Mouse (Mus musculus) forebrain, postnatal 0 days (tissue): ENCODE measurements at regions not wholly inside any gene's neighbourhood (a gene's known extent, or its start where the extent isn't known, plus 50 kb on each side); places are given as distances from the start of the nearest gene placed in this dataset.

Source experiments
- ATAC-seq: fragments of 200-750 bp; cut with Nextera tagmentation; 2 replicates; pipeline ENCODE4 v1.8.0; 2017; ENCODE audit warnings: mild to moderate bottlenecking, moderate library complexity
- DNase-seq: peaks from one replicate; pipeline ENCODE4 v3.0.0-alpha.2; 2015
- H3K27ac ChIP-seq: fragments of 300-500 bp; sonication (generic); 2 replicates; pipeline ENCODE4 v1.5.1; 2014; ENCODE audit warnings: low read depth, mild to moderate bottlenecking, antibody characterized with exemption, low read length, moderate library complexity, mixed read lengths
- H3K27me3 ChIP-seq: fragments of 300-500 bp; sonication (generic); 2 replicates; pipeline ENCODE4 v1.6.1; 2014; ENCODE audit warnings: mild to moderate bottlenecking, low read length, mixed read lengths; ENCODE audit not compliant: insufficient read depth
- H3K36me3 ChIP-seq: fragments of 300-500 bp; sonication (generic); 2 replicates; pipeline ENCODE4 v1.6.1; 2014; ENCODE audit warnings: mild to moderate bottlenecking, moderate library complexity; ENCODE audit not compliant: insufficient read depth
- H3K4me1 ChIP-seq: fragments of 300-500 bp; sonication (generic); 2 replicates; pipeline ENCODE4 v1.6.1; 2014; ENCODE audit warnings: antibody characterized with exemption; ENCODE audit not compliant: insufficient read depth
- H3K4me2 ChIP-seq: fragments of 300-500 bp; sonication (generic); 2 replicates; pipeline ENCODE4 v1.6.1; 2014; ENCODE audit warnings: low read depth, mild to moderate bottlenecking, moderate library complexity
- H3K4me3 ChIP-seq: fragments of 300-500 bp; sonication (generic); 2 replicates; pipeline ENCODE4 v1.5.1; 2014; ENCODE audit warnings: low read depth, low read length, mixed read lengths
- H3K9ac ChIP-seq: fragments of 300-500 bp; sonication (generic); 2 replicates; pipeline ENCODE4 v1.6.1; 2014; ENCODE audit warnings: mild to moderate bottlenecking
- H3K9me3 ChIP-seq: fragments of 300-500 bp; sonication (generic); 2 replicates; pipeline ENCODE4 v1.6.1; 2016; ENCODE audit warnings: low read length
- CTCF ChIP-seq: sonication (generic); IDR thresholded peaks from 2 replicates; pipeline ENCODE4 v1.5.1; 2016; ENCODE audit warnings: antibody characterized with exemption, control low read depth, low read depth
- WGBS: fragments of 180-500 bp; shearing (Covaris S2); extraction: QIAGEN DNeasy Blood & Tissue Kit; methylation state at CpG from one replicate; pipeline ENCODE4 v1.1.7; 2014; 5-methylcytosine and 5-hydroxymethylcytosine counted together

DNA sequence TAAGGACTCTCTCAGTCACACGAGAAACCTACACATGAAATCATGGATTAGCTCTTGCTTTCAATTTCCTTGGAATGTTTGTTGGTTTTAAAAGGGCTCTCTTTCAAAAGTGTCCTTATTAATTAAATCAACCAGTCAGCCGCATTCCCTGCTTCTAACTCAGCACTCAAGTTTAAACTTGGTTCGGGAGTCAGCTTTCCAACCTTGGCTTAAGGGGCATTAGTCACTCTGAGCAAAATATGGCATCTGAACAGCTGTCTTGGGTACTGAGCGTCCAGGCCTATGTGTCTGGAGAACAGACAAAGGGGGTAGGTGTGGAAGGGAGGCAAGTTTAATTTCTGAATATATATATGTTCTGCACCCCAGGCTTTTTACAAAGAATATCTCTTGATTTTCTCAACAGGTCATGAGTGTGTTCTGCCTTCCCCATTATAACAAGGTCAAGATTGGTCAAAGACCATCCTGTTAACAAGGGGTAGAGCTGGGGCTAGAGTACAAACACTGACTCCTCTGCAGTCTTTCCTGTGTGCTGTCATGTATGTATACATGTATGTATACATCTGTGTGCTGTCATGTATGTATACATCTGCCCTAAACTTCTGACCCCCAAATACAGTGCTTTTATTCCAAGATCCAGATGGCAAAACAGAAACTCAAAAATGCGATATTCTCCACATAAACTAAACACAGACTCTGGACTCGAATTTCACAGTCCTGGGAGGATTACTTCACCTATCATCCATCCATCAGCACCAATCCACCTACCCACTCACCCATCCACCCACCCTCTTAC, 106.8 kb upstream of the Jun start:
- H3K36me3 ChIP-seq, result no peaks in the 10 kb centered on the region
- H3K4me3 ChIP-seq, result no peak overlapping the region
- ATAC-seq, result no peak
- no peak overlapping the region for H3K27ac ChIP-seq
- no peak overlapping the region for H3K9ac ChIP-seq
- H3K4me2 ChIP-seq, result no peak overlapping the region
- no peak for TF ChIP-seq CTCF
- no peaks in the 10 kb centered on the region for H3K9me3 ChIP-seq
- no peak for DNase-seq
- WGBS, result 82% methylated on average over 6 of the region's 6 CpGs
- H3K27me3 ChIP-seq, result no peaks in the 10 kb centered on the region
- 0 out of 2 replicates have a peak, but pooled peaks cover 3% of the 10 kb centered on the region for H3K4me1 ChIP-seq

GRCm38 (mm10) chr4:95159821-95160220, 107.8 kb upstream of the Jun start:
- H3K9me3 ChIP-seq, result no peaks in the 10 kb centered on the region
- H3K4me1 ChIP-seq, result 0 out of 2 replicates have a peak, but pooled peaks cover 3% of the 10 kb centered on the region
- H3K27ac ChIP-seq, result no peak overlapping the region
- WGBS, result 85% methylated on average over 4 of the region's 4 CpGs
- no peak for ATAC-seq
- H3K27me3 ChIP-seq, result no peaks in the 10 kb centered on the region
- TF ChIP-seq CTCF, result no peak
- H3K36me3 ChIP-seq, result no peaks in the 10 kb centered on the region
- H3K9ac ChIP-seq, result no peak overlapping the region
- DNase-seq, result no peak
- no peak overlapping the region for H3K4me3 ChIP-seq
- H3K4me2 ChIP-seq, result no peak overlapping the region

DNA sequence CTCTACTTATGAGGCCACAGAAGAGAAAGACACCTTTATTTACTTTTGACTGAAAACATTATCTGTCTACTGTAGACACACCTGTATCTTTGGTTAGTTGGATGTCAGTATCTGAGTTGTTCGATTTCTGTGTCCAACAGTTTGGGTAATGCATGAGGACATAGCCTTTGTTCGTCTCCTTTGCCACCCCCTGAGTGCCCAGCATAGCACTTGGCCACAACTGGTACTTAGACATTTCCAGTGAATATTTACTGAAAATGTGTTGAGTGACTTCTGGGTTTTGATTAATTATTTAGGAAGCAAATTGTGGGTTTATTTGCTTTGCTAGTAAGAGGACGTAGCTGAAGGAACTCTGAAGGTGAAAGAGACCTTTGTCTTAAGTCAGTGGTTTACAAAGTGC, 108.4 kb upstream of the Jun start:
- no peak overlapping the region for H3K9ac ChIP-seq
- 0 out of 2 replicates have a peak, but pooled peaks cover 3% of the 10 kb centered on the region for H3K4me1 ChIP-seq
- DNase-seq (no peak), ATAC-seq (no peak)
- no peak overlapping the region for H3K4me3 ChIP-seq
- TF ChIP-seq CTCF, result no peak
- H3K4me2 ChIP-seq, result peak overlapping the region; percentile 85; the same call in 1 of the 2 replicates
- H3K9me3 ChIP-seq, result no peaks in the 10 kb centered on the region
- H3K36me3 ChIP-seq, result no peaks in the 10 kb centered on the region
- no peak overlapping the region for H3K27ac ChIP-seq
- WGBS, result 75% methylated on average over 3 of the region's 3 CpGs
- no peaks in the 10 kb centered on the region for H3K27me3 ChIP-seq

- under 1% methylated on average over 49 of the region's 53 CpGs for WGBS
- Histone ChIP-seq H3K4me2 (peak overlapping the region; percentile 85), H3K27ac (peak overlapping the region; percentile 73), H3K27me3 (no peaks in the 10 kb centered on the region), H3K36me3 (no peaks in the 10 kb centered on the region), H3K4me1 (0 out of 2 replicates have a peak, but pooled peaks cover 3% of the 10 kb centered on the region), H3K9me3 (no peaks in the 10 kb centered on the region), H3K9ac (peak overlapping the region; percentile 71), H3K4me3 (peak overlapping the region; percentile 55)
- ATAC-seq (peak; percentile 95), DNase-seq (peak; percentile 82)
- TF ChIP-seq CTCF, result peak; percentile 64
These were observed 109.1 kb upstream of the Jun start for GRCm38 (mm10) chr4:95160912-95161669.

GRCm38 (mm10) chr4:95161670-95162020, 109.6 kb upstream of the Jun start:
- WGBS, result 15% methylated on average over 7 of the region's 7 CpGs
- H3K27me3 ChIP-seq, result no peaks in the 10 kb centered on the region
- no peaks in the 10 kb centered on the region for H3K9me3 ChIP-seq
- H3K4me3 ChIP-seq, result peak overlapping the region; percentile 55
- H3K4me2 ChIP-seq, result peak overlapping the region; percentile 85
- no peak for TF ChIP-seq CTCF
- peak overlapping the region; percentile 71 for H3K9ac ChIP-seq
- H3K36me3 ChIP-seq, result no peaks in the 10 kb centered on the region
- peak overlapping the region; percentile 73 for H3K27ac ChIP-seq
- 0 out of 2 replicates have a peak, but pooled peaks cover 3% of the 10 kb centered on the region for H3K4me1 ChIP-seq
- no peak for DNase-seq
- no peak for ATAC-seq

- no peaks in the 10 kb centered on the region for H3K9me3 ChIP-seq
- no peak for ATAC-seq
- no peak for DNase-seq
- H3K4me1 ChIP-seq, result 0 out of 2 replicates have a peak, but pooled peaks cover 3% of the 10 kb centered on the region
- TF ChIP-seq CTCF, result no peak
- no peak overlapping the region for H3K9ac ChIP-seq
- 78% methylated on average over 9 of the region's 9 CpGs for WGBS
- no peaks in the 10 kb centered on the region for H3K36me3 ChIP-seq
- no peak overlapping the region for H3K4me2 ChIP-seq
- H3K27me3 ChIP-seq, result no peaks in the 10 kb centered on the region
- H3K4me3 ChIP-seq, result no peak overlapping the region
- no peak overlapping the region for H3K27ac ChIP-seq
These were observed 110.5 kb upstream of the Jun start for GRCm38 (mm10) chr4:95162386-95163090.
